Mouse (Mus musculus) macrophage (primary cell): ENCODE results near the gene Hist1h3i. TPM values are rescaled to one million over a fixed set of nuclear protein-coding genes. Genes with fewer than 3 reads are reported as not detected.
"Not testable (repeated sequence)": the region's sequence is repeated elsewhere in the genome, so short reads cannot be mapped to it uniquely, and the experiment has no call there.

Experiments
- H3K27ac ChIP-seq: fragments of 350-480 bp; formaldehyde crosslinking; 2 replicates; pipeline ENCODE4 v1.9.0; 2021
- H3K36me3 ChIP-seq: fragments of 350-480 bp; formaldehyde crosslinking; 2 replicates; pipeline ENCODE4 v1.9.0; 2021; ENCODE audit errors: inconsistent target
- H3K4me3 ChIP-seq: fragments of 350-480 bp; formaldehyde crosslinking; 2 replicates; pipeline ENCODE4 v1.9.0; 2021; ENCODE audit errors: inconsistent target
- H3K79me2 ChIP-seq: fragments of 350-480 bp; formaldehyde crosslinking; 2 replicates; pipeline ENCODE4 v1.9.0; 2021; ENCODE audit errors: inconsistent target
- WGBS: methylation state at CpG from one replicate; pipeline ENCODE4 v1.1.7; 2026; ENCODE audit warnings: inconsistent platforms; ENCODE audit not compliant: missing documents; 5-methylcytosine and 5-hydroxymethylcytosine counted together
- polyA plus RNA-seq: library from polyadenylated mRNA; stranded (reverse); fragments of 250-400 nt; gene quantifications from 3 replicates; pipeline ENCODE4 v1.2.4, GENCODE M21; 2018; ENCODE audit warnings: inconsistent platforms
- total RNA-seq, 78 experiments: library from RNA; depleted of rRNA; stranded (reverse); fragments of 250-400 nt; gene quantifications; 1 replicate in 9 of 78; 2 replicates in 24 of 78; 3 replicates in 43 of 78; 4 replicates in 2 of 78; pipeline ENCODE4 v1.2.4; 2018; ENCODE audit warnings: inconsistent platforms in 56 of 78

Hist1h3i gene
- total RNA-seq (2018; cell fraction: chromatin; rRNA removed), result 10 to 100 TPM in 7 of 26 experiments, 1 to 10 TPM in 7, not detected in 12; 4.1 to 59.8 (median 9.4) TPM
- total RNA-seq (2018; cell fraction: cytosol; rRNA removed), result 10 to 100 TPM in 21 of 26 experiments, 1 to 10 TPM in 5; 4.4 to 63.6 (median 19.3) TPM
- 10 to 100 TPM in 5 of 26 experiments, 1 to 10 TPM in 16, not detected in 5; 3.4 to 43.7 (median 6.8) TPM for total RNA-seq (2018; cell fraction: nucleus; rRNA removed)
- polyA plus RNA-seq, result not detected in 3 replicates

GRCm38 (mm10) chr13:21783255-21783617, at the start of gene Hist1h3i:
Gene Hist1h3i (minus strand): TSS chr13:21783370.
- WGBS, result 4% methylated on average over 6 of the region's 20 CpGs
- Histone ChIP-seq H3K27ac (peak within 1 kb of the TSS; percentile 88), H3K4me3 (peak within 1 kb of the TSS; percentile 29), H3K79me2 (no peaks in the 10 kb centered on the region), H3K36me3 (no peaks in the 10 kb centered on the region)

GRCm38 (mm10) chr13:21831418-21832394, 48.5 kb upstream of the Hist1h3i start, which contains the start of gene Hist1h4n:
Gene Hist1h4n (minus strand): TSS chr13:21832196.
- WGBS, result no CpG with 5 or more reads among the region's 58 CpGs
- H3K4me3 ChIP-seq, H3K27ac ChIP-seq: not testable (repeated sequence)

DNA sequence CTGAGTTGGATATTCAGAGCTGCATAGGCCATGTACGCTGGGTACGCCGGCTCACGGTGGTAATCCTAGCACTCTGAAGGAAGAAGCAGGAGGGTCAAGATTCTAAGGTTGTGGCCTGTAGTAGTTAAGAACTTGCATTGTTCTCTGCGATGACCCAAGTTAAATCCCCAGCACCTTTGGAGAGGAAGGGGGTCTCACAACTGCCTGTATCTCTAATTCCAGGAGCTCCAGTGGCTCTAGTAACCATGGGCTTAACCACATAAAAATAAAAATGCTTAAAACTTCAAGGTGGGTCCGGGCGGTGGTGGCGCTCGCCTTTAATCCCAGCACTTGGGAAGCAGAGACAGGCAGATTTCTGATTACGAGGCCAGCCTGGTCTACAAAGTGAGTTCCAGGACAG, 47.2 kb upstream of the Hist1h3i start:
- Histone ChIP-seq H3K4me3 (no peak overlapping the region), H3K36me3 (no peaks in the 10 kb centered on the region), H3K27ac (no peak overlapping the region), H3K79me2 (no peaks in the 10 kb centered on the region)
- 95% methylated on average over 10 of the region's 10 CpGs for WGBS

More at GRCm38 (mm10) chr13:21831418-21832394, 48.5 kb upstream of the Hist1h3i start, which contains the start of gene Hist1h4n:
- not testable (repeated sequence) for H3K79me2 ChIP-seq, H3K36me3 ChIP-seq

DNA sequence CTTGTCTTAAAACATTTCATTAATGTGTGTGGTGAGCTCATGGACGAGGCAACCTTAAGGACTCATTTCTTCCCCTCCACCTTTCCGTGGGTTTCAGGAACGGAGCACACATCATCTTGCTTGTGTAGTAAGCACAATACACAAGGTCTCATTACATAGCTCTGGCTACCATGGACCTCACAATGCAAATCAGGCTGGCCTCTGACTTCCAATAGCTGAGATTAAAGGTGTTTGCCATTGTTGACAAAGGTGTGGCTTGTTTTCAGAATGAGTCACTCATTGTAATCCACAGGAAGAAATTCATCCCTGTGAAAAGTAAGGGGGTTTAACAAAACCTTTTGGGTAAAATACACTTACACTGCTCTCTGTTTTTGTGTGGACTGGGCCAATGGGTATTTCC, 45.3 kb upstream of the Hist1h3i start:
- H3K27ac ChIP-seq, result no peak overlapping the region

DNA sequence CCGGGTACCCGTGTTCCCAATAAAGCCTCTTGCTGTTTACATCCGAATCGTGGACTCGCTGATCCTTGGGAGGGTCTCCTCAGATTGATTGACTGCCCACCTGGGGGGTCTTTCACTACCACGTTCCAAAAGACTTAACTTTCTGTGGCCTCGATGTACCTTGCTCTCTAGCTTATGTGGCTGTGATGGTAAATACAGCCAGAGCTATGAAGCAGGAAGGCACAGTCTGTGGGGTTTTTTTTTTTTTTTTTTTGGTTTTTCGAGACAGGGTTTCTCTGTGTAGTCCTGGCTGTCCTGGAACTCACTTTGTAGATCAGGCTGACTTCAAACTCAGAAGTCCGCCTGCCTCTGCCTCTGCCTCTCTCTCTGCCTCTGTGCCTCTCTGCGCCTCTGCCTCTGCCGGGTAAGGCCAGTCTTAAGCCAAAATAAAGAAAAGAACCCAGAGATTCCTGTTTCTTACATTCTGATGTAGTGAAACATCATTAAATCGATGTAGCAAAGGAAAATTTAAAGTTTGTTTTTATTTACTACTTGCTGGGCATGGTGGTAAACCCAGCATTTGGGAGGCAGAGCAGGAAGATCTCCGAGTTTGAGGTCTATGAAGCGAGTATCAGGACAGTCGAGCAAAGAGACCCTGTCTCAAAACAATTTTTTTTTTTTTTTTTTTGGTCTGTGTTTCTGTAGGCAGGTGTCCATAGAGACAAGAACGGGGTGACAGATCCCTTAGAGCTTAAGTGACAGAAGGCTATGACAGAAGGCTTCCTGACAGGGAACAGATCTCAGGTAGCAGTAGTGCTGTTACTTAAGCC, 37.1 kb upstream of the Hist1h3i start:
- H3K36me3 ChIP-seq, H3K4me3 ChIP-seq, H3K79me2 ChIP-seq, H3K27ac ChIP-seq: not testable (repeated sequence)
- 79% methylated on average over 2 of the region's 16 CpGs for WGBS

More for the DNA sequence above, 45.3 kb upstream of the Hist1h3i start:
- Histone ChIP-seq H3K4me3 (no peak overlapping the region), H3K79me2 (no peaks in the 10 kb centered on the region), H3K36me3 (no peaks in the 10 kb centered on the region)
- WGBS, result 96% methylated on average over 3 of the region's 3 CpGs

- H3K79me2 ChIP-seq, H3K4me3 ChIP-seq, H3K27ac ChIP-seq, H3K36me3 ChIP-seq: not testable (repeated sequence)
- WGBS, result 0% methylated on average over 2 of the region's 14 CpGs
Measured at GRCm38 (mm10) chr13:21812092-21812491, 28.9 kb upstream of the Hist1h3i start.

GRCm38 (mm10) chr13:21811539-21811938, 28.4 kb upstream of the Hist1h3i start, which contains the start of gene Hist1h4m:
Gene Hist1h4m (plus strand): TSS chr13:21811746.
- H3K27ac ChIP-seq, H3K36me3 ChIP-seq, H3K4me3 ChIP-seq, H3K79me2 ChIP-seq: not testable (repeated sequence)
- WGBS, result no CpG with 5 or more reads among the region's 24 CpGs

DNA sequence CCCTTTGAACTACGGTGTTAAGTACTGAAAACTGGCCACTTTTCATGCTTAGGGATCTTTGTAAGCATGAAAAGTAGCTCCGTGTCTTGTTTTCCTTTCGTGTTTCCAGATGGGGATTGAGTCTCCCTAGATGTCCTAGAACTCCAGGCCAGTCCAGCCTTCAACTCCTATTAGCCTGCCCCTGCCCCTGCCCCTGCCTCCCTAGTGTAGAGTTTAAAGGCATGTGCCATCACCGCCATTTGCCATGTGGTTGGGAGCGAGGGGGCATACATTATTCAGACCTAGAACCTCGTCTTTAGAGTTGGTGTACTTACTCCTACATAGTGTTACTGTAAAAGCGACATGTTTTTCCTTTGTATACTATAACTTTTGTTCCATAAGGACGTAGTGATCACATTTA, 27.9 kb upstream of the Hist1h3i start:
- not testable (repeated sequence) for H3K27ac ChIP-seq, H3K36me3 ChIP-seq, H3K79me2 ChIP-seq, H3K4me3 ChIP-seq
- no CpG with 5 or more reads among the region's 8 CpGs for WGBS

GRCm38 (mm10) chr13:21810073-21810472, 26.9 kb upstream of the Hist1h3i start, which contains the start of the genes Hist1h2bq and Hist1h2ao:
Gene Hist1h2bq (minus strand): TSS chr13:21810197.
Gene Hist1h2ao (plus strand): TSS chr13:21810465.
- H3K27ac ChIP-seq, H3K79me2 ChIP-seq, H3K4me3 ChIP-seq, H3K36me3 ChIP-seq: not testable (repeated sequence)
- WGBS, result no CpG with 5 or more reads among the region's 23 CpGs

DNA sequence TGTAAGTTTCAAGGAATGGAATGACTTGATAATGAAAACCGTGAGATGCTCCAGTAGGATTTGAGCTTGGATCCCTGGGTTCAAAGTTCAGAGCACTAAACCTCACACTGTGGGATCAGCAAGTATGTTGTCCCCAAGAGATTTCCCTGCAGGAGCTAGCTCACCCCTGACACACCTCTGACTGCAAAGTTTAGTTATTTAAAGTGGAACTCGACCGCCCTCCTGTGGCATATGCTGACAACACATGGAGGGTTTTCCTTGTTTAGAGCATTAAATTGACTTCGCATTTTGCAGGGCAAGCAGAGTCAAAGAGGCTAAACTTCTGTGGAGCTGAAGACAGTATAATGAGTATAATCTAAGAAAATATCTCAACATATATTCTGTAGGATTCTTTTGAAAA, 19.9 kb upstream of the Hist1h3i start:
- not testable (repeated sequence) for H3K79me2 ChIP-seq, H3K36me3 ChIP-seq, H3K4me3 ChIP-seq, H3K27ac ChIP-seq
- no CpG with 5 or more reads among the region's 4 CpGs for WGBS

GRCm38 (mm10) chr13:21797163-21797562, 14.0 kb upstream of the Hist1h3i start:
- H3K4me3 ChIP-seq, H3K36me3 ChIP-seq, H3K27ac ChIP-seq, H3K79me2 ChIP-seq: not testable (repeated sequence)

DNA sequence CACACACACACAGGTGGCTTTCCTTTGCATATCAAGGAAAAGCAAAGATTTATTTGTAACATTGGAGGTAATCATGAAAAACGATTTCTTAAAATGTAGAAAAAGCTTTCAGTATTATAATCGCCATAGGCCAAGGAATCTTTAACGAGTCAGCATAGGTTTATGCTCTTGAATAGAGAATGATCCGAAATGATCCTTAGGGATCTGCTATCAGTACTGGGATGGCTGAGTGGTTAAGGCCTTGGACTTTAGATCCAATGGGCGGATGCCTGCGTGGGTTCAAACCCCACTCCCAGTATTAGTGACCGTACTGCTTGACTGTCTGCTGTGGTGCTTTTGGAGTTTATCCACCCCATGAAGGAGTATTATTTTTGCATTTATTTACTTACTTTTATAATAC, 12.4 kb upstream of the Hist1h3i start:
- no peaks in the 10 kb centered on the region for H3K79me2 ChIP-seq
- H3K36me3 ChIP-seq, result no peaks in the 10 kb centered on the region
- no peak overlapping the region for H3K27ac ChIP-seq
- H3K4me3 ChIP-seq, result no peak overlapping the region
- WGBS, result 89% methylated on average over 6 of the region's 7 CpGs

GRCm38 (mm10) chr13:21790601-21791283, 7.6 kb upstream of the Hist1h3i start:
- 62% methylated on average over 18 of the region's 18 CpGs for WGBS
- Histone ChIP-seq H3K36me3 (no peaks in the 10 kb centered on the region), H3K79me2 (no peaks in the 10 kb centered on the region), H3K27ac (no peak overlapping the region), H3K4me3 (no peak overlapping the region)

DNA sequence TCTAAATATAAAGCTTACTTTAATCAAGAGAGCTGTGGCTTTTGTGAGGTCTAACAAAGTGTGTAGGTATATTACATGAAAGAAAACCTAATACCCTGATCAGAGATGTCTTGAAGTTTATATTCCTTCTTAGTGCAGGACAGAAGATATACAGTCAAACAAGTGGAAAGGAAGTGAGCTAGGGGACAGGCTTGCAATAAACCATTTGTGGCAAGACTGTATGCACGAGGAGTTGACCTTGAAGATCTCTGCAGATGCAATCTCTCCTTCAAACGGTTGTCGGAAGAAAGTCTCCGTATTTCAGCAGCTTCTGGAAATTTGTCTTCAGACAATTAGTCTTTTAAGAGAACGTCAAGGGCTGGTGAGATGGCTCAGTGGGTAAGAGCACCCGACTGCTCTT, 6.8 kb upstream of the Hist1h3i start:
- Histone ChIP-seq H3K36me3 (no peaks in the 10 kb centered on the region), H3K4me3 (no peak overlapping the region), H3K27ac (no peak overlapping the region), H3K79me2 (no peaks in the 10 kb centered on the region)
- 63% methylated on average over 5 of the region's 6 CpGs for WGBS
